Mouse (Mus musculus): ENCODE results near the gene Mad1l1. TPM values are rescaled to one million over a fixed set of nuclear protein-coding genes. Genes with fewer than 3 reads are reported as not detected.
"Not testable (repeated sequence)": the region's sequence is repeated elsewhere in the genome, so short reads cannot be mapped to it uniquely, and the experiment has no call there.

The Mad1l1 gene
- 10 to 100 TPM; 18.8 to 24.9 (median 22.0) TPM for polyA plus RNA-seq (2017; shearing (Covaris generic))

DNA sequence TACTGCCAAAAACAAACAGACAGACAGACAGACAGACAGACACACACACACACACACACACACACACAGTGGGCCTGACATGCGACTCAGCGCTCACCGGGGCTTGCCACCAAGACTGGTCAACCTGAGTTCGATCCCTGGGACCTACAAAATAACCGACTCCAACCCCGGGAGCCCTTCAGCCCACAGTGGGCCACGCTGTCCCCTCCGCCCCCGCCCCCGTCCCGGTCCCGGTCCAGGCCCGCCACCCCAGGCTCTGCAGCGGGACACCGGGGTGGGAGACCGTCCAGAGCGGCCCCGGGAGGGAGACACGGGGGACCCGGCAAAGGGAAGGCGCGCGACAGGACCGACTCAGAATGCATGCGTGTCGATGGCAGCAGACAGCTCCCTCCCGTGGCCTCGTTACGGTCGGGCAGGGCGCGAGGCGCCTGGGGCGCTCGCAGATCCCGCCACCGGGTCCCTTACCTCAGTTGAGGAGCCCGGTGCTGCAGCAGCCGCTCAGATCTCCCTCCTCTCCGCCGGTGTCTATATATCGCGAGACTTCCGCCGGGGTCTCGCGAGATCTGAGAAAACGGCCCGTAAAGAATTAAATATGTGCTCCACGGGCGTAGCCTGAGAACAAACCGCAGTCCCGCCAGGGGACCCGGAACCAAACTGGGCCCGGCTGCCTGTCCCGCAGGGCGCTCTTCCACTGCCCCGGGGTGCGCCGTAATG is at the start of gene Mad1l1, which contains the start of gene Nudt1:
Mad1l1 (minus strand) TSS at position 511 of the 714 bp plus-strand sequence.
Nudt1 (plus strand) TSS at position 615 of the 714 bp plus-strand sequence.
- ATAC-seq: peak; percentile 99

DNA sequence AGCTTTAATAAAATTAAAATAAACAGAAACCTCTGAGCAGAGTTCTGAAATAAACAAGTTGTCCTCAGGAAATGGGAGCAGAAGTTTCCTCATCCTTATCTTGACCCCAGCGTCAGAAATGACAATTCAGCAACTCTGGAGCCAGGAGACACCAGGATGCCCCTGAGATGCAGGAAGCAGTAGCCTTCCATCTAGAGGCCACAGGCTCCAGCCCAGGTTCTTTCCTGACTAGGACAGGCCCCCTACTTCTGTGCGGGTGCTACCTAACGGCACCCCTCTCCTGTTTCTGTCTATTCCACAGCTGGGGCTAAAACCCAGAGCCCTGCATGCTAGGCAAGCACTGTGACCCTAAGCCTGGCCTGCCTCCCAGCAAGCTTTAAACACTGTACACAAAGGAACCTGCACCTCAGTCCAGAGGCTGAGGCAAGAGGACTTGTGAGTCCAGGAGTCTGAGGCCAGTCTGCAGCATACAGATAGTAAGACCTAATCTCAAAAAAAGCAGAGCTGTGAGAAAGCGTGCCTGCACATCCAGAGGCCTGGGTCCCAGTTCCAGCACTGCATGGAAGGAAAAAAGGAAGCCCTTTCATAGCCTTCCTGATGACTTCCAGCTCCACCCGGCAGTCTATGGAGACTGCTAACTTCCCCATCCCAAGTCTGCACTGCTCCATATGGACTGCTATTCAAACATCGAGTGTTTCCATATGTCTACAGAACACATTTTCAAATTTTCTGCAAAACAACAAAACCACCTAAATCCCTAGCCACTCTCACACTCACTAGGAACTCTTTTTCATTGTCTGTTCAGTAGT is 49.3 kb upstream of the Mad1l1 start:
- ATAC-seq: no peak

DNA sequence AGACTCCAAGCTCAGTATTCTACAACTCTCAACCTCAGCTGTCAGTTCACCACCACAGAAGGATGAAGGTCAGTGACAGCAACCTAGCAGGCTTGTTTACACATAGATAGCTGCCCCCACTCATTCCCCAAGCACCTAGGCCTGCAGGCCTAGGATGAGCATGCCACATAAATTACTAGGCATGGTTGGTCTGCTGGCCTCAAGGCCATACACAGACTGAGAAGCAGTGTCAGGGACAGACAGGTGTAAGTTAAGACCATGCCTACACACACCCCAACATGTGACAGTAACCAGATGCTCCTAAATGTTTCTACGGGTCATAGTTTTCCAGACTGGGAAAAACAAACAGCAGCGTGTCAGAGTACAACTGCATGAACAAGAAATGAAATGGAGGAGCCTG is 48.1 kb upstream of the Mad1l1 start:
- no peak for ATAC-seq

DNA sequence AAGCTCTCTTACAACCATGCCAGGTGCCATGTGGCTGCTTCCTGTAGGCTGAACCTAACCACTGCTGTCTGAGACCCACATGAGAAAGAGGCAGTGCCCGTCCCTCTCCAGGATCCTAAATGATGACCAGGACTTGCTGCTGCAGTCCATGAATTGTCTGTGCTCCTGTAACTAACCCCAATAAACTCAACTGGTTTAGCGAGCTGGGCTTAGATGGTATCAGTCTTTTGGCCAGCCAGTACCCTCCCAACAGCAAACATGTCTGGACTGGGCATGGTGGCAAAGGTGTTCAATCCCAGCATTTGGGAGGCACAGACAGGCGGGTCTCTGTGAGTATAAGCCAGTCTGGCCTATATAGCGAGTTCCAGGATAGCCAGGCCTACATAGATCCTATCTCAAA is 47.6 kb upstream of the Mad1l1 start:
- ATAC-seq: no peak

DNA sequence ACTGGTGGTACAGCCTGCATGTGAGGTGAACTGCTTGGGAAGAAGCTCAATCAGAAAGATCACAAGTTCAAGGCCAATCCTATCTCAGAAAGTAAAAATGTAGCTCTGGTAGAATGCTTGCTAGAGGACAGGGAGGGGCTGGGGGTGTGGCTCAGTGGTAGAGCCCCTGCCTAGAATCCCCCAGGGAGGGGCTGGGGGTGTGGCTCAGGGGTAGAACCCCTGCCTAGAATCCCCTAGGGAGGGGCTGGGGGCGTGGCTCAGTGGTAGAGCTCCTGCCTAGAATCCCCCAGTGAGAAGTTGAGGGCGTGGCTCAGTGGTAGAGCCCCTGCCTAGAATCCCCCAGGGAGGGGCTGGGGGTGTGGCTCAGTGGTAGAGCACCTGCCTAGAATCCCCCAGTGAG is 46.8 kb upstream of the Mad1l1 start:
- ATAC-seq: not testable (repeated sequence)

DNA sequence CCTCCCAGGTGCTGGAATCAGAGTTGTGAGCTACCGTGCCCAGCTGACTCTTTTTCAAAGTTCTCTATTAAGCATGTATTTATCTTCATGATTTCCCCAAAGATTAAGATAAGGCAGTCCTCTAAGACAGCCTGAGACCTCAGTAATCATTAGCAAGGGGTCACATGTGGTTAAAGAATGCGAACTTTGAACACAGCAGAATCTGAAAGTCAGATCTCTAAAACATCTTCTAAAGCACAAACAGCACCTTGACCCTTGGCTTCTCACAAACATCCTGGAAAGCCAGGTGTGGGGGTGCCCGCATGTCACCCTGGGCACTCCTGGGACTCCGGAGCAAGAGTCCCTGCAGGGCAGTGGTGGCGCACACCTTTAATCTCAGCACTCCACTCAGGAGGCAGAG is 43.1 kb upstream of the Mad1l1 start:
- ATAC-seq: no peak

DNA sequence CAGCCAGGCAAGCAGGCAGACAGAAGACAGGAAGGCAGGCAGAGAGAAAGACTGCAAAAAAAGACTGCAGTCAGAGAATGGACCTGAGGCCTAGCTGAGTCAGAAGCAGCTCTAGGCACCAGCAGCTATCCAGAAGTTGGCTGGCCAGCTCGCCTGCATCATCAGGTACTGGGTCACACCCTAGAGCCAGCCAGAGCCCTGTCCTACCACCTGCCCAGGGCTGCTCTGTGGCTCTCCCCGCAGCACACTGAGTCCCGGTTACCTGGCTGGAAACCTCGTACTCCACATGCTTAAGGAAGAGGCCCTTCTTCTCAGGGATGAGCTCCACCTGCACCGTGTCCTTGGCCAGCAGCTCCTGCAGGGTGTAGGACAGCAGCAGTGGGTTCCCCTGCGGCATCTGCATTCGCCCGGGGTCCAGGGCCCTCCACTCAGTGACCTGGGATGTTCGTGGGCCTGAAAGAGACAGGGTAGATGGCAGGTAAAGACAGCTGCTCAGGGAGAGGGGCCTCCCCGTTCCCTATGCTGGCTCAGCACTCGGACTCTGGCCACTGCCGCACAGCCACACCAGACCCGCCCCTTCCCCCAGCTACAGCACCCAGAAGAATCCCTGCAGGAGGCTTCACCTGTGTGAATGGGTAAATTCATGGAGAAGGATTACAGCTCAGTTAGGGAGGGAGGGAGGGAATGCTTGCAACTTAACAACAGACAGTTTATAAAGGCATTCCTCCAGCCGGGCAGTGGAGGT is 38.8 kb upstream of the Mad1l1 start:
- ATAC-seq: no peak

DNA sequence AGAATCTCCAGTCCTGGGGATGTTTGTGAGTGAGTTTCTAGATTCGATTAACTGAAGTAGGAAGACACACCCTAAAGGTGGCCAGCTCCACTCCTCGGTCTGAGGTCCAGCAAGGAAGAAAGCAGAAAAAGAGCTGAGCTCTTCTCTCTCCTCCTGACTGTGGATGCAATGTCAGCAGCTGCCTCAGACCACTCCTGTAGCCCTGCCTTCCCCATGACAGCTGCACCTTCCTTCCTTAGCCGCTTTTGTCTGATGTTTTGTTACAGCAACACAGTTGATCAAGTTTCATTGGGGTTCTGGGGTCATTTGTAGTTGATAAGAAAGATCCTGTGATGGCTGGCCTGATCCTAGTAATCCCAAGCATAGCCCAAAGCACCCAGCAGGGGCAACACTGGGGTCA is 36.1 kb upstream of the Mad1l1 start:
- ATAC-seq: no peak

DNA sequence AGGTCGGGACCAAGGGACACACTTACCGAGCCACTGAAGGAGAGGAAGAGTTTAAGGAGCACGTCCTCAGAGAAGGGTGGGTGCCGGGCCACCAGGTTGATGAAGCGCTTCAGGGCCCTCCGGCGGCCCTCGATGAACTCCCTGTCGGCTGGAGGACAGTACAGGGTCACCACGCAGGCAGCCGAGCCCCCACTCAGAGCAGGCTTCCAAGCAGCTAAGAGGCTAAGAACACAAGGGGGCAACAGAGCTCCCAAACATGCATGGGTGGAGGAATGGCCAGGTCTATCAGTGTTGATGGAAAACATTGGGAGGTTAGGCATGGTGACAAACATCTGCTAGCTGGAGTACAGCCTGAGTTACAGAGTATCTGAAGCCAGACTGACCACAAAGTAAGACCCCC is 34.6 kb upstream of the Mad1l1 start:
- no peak for ATAC-seq

DNA sequence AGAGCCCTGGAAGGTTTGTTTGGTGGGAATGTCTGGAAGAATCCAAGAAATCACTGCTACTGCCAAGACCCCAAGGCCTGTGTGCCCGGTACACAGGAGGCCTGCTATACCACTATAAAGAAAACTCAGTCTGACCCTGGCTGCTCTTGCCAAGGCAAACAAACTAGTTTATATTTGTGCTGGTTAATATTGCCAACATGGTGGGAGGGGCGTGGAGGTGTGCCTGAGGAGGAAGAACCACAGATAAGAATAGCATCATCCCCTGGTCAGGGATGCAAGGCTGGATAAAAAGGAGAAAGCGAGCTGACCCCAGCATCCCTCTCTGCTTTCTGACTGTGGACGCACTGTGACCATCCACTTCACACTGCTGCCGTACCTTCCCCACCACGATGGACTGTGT is 31.0 kb upstream of the Mad1l1 start:
- ATAC-seq: no peak

DNA sequence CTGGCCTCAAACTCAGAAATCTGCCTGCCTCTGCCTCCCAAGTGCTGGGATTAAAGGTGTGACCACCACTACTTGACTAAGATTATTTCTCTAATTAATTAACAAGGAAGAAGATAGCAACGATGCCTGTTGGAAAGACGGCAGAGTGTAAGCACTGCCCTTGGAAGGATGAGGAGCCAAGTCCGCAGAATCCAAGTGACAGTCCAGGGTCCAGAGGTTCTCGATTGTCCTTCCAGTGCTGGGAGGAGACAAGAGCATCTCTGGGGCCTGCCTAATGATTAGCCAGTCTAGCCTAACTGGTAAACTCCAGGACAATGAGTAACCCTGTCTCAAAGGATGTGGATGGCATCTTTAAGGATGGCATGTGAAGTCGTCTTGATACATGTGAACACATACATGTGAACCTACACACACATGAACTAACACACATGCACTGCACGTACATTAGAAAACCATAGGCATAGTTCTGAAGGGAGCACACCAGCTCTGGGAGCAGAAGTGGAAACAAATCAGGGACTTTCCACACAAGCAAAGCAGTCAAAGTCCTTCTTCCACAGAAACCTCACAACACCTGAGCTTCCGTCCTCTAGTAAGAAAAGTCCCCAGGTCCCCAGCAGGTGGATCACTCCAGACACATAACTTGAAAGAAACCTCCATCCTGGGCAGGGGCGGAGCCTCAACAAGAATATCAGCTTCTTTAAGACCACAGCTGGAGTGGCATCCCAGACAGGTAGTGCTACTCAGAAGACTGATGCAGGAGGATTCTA is 29.6 kb upstream of the Mad1l1 start:
- no peak for ATAC-seq

DNA sequence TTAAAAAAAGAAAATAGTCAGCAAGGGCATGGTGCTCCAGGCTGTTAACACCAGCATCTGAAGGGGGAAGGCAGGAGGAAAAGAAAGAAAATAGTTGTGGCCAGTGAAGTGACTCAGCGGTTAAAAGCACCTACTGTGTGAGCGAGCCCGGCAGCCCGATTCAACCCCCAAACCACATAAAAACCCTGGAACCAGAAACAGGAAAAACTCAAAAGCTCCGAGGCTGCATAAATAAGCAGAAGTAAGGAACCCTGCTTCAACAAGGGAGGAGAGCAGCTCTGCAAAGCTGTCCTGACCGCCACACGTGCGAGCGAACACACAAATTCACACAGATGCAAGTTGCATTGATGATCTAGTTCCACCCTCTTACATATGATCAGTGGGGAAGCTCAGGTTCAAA is 28.5 kb upstream of the Mad1l1 start:
- ATAC-seq: no peak

DNA sequence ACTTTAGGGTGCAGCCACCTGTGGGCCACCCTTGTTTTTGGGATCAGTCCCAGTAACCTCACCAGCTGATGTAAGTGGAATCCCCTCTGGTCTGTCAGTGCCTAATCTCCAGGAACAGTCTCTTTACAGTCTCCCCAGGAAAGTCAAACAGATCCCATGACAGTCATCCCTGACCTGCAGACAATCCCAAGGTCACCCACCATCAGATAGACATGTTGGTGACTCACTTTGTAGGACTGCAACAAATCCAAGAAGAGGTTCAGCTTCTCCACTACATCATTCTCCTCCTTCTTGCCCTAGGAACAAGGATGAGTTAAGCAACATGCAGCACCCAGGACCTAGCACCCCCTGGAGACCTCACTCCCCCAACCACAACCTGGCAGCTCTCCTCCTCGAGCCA is 24.7 kb upstream of the Mad1l1 start:
- ATAC-seq: no peak

DNA sequence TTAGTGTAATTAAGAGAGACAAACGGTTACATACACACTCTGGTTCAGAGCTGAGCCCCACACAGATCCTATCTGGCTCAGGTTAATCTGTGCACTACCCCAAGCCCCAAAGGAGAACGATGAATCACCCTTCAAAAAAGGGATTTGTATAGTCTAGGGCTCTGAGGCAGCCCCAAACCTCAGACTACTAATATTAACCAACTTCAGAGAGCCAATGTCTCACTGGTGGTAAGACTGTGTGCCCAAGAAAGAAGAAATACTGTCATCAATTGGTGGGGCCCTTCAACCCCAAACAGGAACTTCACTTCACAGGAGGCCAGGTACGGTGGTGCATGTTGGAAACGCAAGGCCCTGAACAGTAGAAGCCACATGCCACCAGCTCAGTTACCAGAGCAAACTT is 23.9 kb upstream of the Mad1l1 start:
- ATAC-seq: no peak

DNA sequence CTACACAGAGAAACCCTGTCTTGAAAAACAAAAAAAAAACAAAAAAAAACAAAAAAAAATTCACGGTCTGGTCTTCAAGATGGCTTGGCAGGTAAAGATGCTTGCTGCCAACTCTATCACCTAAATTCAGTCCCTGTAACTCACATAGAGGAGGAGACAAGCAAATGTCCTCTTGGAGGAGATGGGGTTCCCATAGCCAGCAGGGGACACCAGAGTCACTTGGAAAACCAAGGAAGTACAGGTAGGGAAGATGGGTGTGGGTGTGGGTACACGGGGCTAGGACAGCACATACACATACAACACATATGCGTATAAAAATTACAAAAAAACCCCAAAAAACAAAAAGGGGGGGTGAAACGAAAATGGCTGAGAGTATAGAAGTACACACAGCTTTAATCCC is 21.5 kb upstream of the Mad1l1 start:
- ATAC-seq: no peak

DNA sequence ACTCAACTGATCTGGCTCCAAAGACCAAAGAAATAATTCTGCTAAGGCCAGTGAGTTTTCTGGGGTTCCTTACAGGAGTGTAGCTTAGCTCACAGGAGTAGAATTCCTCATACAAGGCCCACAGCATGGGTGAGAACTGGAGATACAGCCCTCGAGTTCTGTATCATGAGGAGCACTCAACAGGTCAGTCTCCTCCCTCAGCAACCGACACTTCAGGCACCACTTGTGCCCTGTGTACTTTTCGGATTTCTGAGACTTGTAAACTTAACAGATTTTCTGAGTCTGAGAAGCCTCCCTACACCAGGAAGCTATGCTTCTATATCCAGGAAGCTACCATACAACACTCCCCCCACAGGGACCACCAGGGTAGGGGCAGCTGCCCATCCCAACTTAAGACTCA is 18.5 kb upstream of the Mad1l1 start:
- no peak for ATAC-seq

DNA sequence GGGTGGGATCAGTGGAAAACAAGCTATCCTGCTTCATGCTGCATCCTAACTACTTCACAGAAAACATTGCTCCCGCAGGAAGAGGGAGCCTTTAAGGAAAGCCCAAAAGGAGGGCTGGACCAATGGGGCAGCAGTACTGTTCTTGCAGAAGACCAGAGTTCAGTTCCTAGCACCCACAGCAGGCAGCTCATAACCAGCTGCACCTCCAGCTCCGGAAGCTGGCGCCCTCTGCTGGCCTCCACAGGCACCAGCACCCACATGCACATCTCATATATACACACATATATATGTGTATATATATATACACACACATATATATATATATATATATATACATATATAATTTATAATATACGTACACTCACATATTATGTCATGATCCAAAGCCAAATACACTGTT is 17.4 kb upstream of the Mad1l1 start:
- no peak for ATAC-seq

DNA sequence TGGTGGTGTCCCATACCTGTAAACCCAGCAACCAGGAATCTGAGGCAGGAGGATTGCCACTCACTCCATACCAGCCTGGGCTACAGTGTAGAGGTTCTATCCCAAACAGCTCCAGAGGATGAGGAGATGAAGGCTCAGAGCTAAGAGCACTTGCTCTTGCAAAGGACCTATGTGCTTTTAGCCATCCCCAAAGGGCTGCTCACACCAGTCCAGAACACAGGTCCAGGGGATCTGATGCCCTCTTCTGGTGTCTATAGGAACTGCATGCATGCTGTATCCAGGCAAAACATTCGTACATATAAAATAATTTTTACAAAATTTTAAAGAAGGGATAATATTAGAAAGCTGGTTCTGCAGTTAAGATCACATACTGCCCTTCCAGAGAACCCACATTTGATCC is 15.3 kb upstream of the Mad1l1 start:
- no peak for ATAC-seq

DNA sequence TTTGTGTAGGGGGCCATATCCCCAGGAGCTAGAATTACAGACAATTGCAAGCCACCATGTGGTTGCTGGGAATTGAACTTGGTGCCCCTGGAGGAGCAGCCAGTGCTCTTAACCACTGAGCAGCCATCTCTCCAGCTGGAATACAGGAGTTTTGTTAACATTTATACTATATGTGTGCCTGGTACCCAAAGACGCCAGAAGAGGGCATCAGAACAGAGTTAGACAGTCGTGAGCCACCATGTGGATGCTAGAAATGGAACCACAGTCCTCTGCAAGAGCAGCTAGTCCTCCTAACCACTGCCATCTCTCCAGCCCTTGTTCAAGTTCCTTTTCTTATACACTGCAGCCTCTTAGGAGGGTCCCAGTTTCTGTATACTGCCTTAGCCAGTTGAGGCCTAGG is 12.3 kb upstream of the Mad1l1 start:
- ATAC-seq: no peak

DNA sequence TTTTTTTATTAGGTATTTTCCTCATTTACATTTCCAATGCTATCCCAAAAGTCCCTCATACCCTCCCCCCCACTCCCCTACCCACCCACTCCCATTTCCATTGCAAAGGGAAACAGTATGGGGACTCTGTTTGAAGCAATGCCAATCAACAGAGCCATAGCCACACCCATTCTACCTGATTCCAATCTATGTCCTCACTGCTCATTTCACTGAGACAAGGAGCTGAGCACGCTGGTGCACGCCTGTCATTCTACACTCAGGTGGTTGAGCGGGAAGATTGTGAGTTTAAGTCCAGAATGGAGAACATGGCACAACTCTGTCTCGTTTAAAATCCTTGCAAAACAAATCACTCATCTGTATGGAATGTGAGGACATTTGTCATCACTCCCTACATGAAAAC is 11.2 kb upstream of the Mad1l1 start:
- no peak for ATAC-seq

DNA sequence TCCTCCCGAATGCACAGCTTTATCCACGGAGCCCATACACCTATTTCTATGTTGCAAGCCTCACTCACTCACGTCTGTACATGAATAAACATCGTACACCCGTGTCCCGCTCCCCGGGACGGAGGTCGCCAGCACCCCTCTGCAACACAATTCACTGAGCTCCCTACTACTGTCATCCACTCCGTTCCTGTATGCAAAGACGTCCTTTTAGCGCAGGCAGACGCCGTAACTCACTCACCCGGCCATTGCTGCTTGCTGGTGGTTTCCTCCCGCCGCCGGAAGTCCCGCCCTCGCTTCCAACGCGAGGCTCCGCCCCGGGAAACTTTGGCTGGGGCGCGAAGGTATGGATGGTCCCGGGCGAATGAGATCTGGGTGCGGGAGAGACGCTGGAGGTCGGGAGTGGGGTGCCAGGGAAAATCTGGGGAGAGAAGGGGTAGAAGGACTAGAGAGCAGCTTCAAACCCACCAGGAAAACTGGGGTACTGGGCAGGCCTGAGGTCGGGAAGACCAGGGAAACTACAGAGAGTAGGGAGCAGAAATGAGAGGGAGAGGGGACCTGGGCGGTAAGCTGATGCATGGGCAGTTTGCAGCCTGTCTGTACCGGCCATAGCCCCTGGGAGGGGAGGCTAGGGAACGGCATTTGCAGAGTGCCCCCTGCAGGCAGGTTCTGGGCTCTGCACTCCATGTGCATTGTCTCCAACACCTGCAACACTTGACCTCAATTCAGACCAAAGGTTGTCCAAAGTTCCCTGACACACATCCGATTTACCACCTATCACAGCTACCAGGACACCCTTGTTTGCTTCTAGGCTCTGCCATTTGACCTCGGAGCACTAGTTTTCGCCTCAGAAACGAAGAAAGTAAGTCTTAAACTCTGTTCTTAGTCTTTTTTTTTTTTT is 10.5 kb upstream of the Mad1l1 start, which contains the start of gene Mrm2:
Mrm2 (minus strand) TSS at position 284 of the 898 bp plus-strand sequence.
- ATAC-seq: peak; percentile 96
